Mouse (Mus musculus): ENCODE measurements around the gene Ube2g1.
"Not testable (repeated sequence)": the region's sequence is repeated elsewhere in the genome, so short reads cannot be mapped to it uniquely, and the experiment has no call there.

Gene Ube2g1

GRCm38 (mm10) chr11:72692353-72692752, 85.3 kb downstream of the Ube2g1 start:
- DNase-seq (ENCODE audit: low spot score), result no peak

GRCm38 (mm10) chr11:72695025-72695424, 87.9 kb downstream of the Ube2g1 start:
- DNase-seq (ENCODE audit: low spot score), result no peak

- no peak for DNase-seq (ENCODE audit: low spot score)
These were observed 89.4 kb downstream of the Ube2g1 start for GRCm38 (mm10) chr11:72696368-72696971.

GRCm38 (mm10) chr11:72697323-72697722, 90.2 kb downstream of the Ube2g1 start:
- DNase-seq (ENCODE audit: low spot score), result no peak

GRCm38 (mm10) chr11:72705111-72705510, 98.0 kb downstream of the Ube2g1 start:
- DNase-seq (ENCODE audit: low spot score), result not testable (repeated sequence)

GRCm38 (mm10) chr11:72712721-72713120, 105.6 kb downstream of the Ube2g1 start:
- DNase-seq (ENCODE audit: low spot score), result no peak

- DNase-seq (ENCODE audit: low spot score), result no peak
These were observed 111.1 kb downstream of the Ube2g1 start for GRCm38 (mm10) chr11:72718161-72718560.

- no peak for DNase-seq (ENCODE audit: low spot score)
These were observed 116.1 kb downstream of the Ube2g1 start for GRCm38 (mm10) chr11:72723165-72723564.

GRCm38 (mm10) chr11:72723871-72724270, 116.8 kb downstream of the Ube2g1 start:
- DNase-seq (ENCODE audit: low spot score), result no peak

- DNase-seq (ENCODE audit: low spot score), result no peak
These were observed 118.9 kb downstream of the Ube2g1 start for GRCm38 (mm10) chr11:72726023-72726422.

- no peak for DNase-seq (ENCODE audit: low spot score)
These were observed 126.7 kb downstream of the Ube2g1 start for GRCm38 (mm10) chr11:72733736-72734135.

- no peak for DNase-seq (ENCODE audit: low spot score)
These were observed 127.9 kb downstream of the Ube2g1 start for GRCm38 (mm10) chr11:72734840-72735518.

GRCm38 (mm10) chr11:72735519-72735860, 128.4 kb downstream of the Ube2g1 start:
- DNase-seq (ENCODE audit: low spot score), result no peak

Measured in urinary bladder, postnatal 10 days (tissue).